Comparison of ENCODE assay signal across 24 mouse cellular contexts in the genomic region with DNA sequence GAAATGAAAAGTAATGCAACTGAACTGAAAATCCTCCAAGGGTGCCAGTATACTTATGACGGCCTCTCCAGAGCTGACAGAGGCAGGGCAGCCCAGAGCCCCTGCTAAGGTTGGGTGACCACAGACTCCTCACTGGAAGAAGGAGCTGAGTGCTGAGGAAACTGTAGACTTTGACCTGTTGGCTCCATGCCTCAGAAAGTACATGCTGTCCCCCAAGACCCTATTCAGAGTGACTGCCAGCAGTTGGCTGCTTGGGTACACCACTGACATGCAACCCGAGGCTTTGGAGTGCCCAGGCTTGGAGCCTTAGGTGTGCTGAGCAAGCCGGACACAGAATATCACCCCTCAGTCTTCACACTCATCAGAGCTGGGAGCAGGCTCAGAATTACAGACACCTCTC. TPM values are rescaled to one million over a fixed set of nuclear protein-coding genes. Genes with fewer than 3 reads are reported as not detected.
"Had no signal": no experiment of that assay in that cellular context is flagged by ENCODE, and none has a peak within 500 bp of the region (broad histone marks: within the 10 kb centered on the region; RNA-seq: fewer than 3 reads in every experiment).

No protein-coding gene starts in this region.

- H3K4me3 ChIP-seq: limb, embryonic 15.5 days; liver, embryonic 13.5 days; lung, embryonic 15.5 days; midbrain, embryonic 10.5 days; myocyte; neural tube, embryonic 15.5 days had no signal

- H3K9me3 ChIP-seq: limb, embryonic 15.5 days; liver, embryonic 13.5 days; lung, embryonic 15.5 days; midbrain, embryonic 10.5 days; neural tube, embryonic 15.5 days had no signal

- H3K9ac ChIP-seq: limb, embryonic 15.5 days; liver, embryonic 13.5 days; liver, postnatal 0 days; lung, embryonic 15.5 days; neural tube, embryonic 15.5 days had no signal

- H3K27me3 ChIP-seq: limb, embryonic 15.5 days; liver, embryonic 13.5 days; lung, embryonic 15.5 days; neural tube, embryonic 15.5 days had no signal

- ATAC-seq: liver, postnatal 0 days had no signal

- DNase-seq: layer of hippocampus, adult 9-11 months; layer of hippocampus, postnatal 36 days; liver, embryonic 13.5 days; liver, postnatal 0 days; lung, postnatal 4 days; midbrain, embryonic 14.5 days; right cerebral cortex, adult 18-20 months; right cerebral cortex, postnatal 25 days; spleen, adult 18-20 months; thymus, adult 18-20 months; thymus, postnatal 14 days had no signal

- H3K36me3 ChIP-seq: limb, embryonic 15.5 days; liver, embryonic 13.5 days; lung, embryonic 15.5 days; midbrain, embryonic 10.5 days; neural tube, embryonic 15.5 days had no signal

- H3K4me2 ChIP-seq: limb, embryonic 15.5 days; liver, embryonic 13.5 days; lung, embryonic 15.5 days; neural tube, embryonic 15.5 days had no signal

- H3K4me1 ChIP-seq: liver, embryonic 13.5 days; midbrain, embryonic 10.5 days; neural tube, embryonic 15.5 days had no signal

- H3K27ac ChIP-seq: limb, embryonic 15.5 days; liver, embryonic 13.5 days; lung, embryonic 15.5 days; midbrain, embryonic 10.5 days; neural tube, embryonic 15.5 days had no signal

RNA-seq across cellular contexts. Expression of a gene that starts 53.5 kb away (rescaled TPM):
- total RNA-seq: layer of hippocampus, adult 18-20 months; layer of hippocampus, postnatal 36 days; left cerebral cortex, postnatal 25 days; megakaryocyte, adult 5-6 weeks had no signal
- polyA plus RNA-seq: intestine, embryonic 14.5 days; limb, embryonic 11.5 days; liver, embryonic 13.5 days; liver, postnatal 0 days; midbrain, embryonic 10.5 days; midbrain, embryonic 14.5 days; myocyte; neural tube, embryonic 11.5 days; neural tube, embryonic 15.5 days; stomach, embryonic 14.5 days had no signal

RNA-seq across cellular contexts. Expression of a gene that starts 57.0 kb away (rescaled TPM):
- total RNA-seq: layer of hippocampus, adult 18-20 months; left cerebral cortex, adult 8-10 months; left cerebral cortex, postnatal 25 days; megakaryocyte, adult 5-6 weeks had no signal
- polyA plus RNA-seq: liver, embryonic 13.5 days; liver, postnatal 0 days; midbrain, embryonic 10.5 days; midbrain, embryonic 14.5 days; myocyte; neural tube, embryonic 11.5 days; neural tube, embryonic 15.5 days; stomach, embryonic 14.5 days had no signal
